Mouse (Mus musculus) retina, postnatal 1 day (tissue): ENCODE data around the gene Stard7.

Experiments
- DNase-seq: peaks from one replicate; pipeline ENCODE4 v3.0.0-alpha.2; 2012

Gene Stard7

DNA sequence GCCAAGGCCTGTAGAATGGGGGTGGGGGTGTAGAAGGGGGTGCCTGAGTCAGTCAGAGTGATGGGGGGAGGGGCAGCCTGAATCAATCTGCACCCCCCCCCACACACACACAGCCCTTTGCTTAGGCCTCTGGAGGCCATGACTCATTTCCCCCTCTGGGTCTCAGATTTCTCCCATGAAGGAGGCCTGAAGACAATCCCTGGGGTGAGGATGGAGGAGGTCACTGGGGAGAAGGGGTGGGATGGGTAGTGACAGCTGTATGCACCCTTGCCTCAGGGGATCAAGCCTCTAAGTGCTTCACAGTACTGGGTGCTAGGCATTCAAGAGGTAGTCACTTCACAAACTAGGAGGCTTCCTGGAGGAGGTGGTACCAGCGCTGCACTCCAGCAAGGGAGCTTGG lies 53.6 kb downstream of the Stard7 start:
- DNase-seq = no peak

GRCm38 (mm10) chr2:127324456-127324855 lies 54.4 kb downstream of the Stard7 start:
- DNase-seq = no peak

GRCm38 (mm10) chr2:127328090-127328851 lies 58.3 kb downstream of the Stard7 start:
- no peak for DNase-seq

DNA sequence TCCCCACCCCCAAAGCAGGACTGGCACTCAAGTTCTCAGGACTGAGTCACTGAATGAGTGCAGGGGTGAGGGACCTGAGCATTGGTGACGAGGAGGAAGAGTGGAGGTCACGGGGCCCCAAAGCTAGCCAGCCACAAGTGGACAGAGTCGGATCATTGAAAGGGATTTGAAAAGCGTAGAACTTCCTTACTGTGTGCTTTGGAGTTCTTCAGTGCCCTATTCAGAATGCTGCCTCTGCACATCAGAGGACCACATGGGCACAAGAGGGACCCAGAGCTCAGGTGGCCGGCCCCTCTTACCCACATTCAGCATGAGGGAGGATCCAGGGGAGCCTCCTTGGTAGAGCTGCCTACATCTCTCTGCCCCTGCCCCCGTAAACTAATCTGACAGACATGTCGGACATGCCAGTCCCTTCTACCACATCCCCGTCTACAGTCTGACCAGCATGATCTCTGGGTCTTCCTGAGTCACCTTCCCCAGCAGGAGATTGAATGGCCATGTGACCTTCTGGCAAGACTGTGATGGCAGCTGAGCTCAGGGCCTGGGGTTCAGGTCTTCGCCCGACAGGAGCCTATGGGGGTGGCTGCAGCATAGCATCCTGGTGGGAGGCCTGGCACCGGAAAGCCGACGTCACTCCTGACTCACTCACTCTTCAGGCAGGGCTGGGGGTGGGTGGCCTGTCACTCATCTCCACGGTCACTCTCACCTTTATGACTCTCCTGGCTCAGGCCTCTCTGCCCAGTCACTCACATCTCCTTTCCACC lies 63.0 kb downstream of the Stard7 start:
- DNase-seq = no peak

DNA sequence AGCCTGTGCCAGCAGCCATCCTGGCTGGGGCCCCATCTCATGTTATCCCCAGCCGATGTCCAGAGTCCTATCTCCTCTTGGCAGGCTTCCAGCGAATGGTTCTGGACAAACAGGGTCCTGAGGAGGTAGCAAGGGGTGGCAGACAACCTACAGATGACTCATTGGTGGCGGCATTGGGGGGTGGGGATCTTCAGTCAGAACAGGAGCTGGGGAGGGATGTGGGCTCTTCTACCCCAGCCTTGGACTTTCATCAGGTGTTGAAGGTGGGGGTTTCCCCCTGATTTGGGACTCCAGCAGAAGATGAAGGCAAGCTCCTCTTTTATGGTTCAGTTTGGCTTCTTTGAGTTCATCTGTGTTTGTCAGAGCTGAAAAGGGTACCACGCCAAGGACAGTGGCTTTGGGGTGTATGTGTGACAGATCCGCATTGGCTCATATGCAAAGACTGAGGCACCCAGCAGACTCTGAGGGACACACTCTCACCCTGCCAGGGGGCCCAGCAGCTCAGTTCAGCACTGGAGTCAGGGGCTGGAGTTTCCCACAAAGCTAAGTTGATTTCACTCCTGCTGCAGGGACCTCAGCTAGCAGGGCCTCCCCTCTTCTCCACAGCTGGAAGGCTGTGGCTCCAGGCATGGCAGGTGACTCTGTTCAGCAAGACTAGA lies 64.1 kb downstream of the Stard7 start:
- peak; percentile 9 for DNase-seq

DNA sequence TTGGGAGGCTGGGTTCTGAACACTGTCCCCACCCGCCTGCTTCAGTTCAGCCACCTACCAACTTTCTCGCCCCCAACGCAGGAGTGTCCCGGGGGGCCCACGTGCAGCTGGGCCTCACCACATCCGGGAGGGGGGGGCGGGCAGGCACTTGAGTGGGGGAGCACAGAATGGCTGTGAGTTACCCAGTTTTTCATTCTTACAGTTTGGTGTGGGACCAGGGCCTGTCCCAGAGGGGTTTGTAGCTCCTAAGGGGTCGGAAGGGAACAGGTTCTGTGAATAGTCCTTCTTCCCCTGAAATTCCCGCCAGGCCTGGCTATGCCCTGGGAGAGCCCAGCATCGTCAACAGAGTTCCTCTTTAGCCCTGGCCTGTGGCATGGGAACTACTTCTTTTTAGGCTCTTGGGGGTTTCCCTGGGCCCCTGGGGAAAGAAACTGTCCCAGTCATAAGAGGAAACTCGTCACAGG lies 65.1 kb downstream of the Stard7 start:
- DNase-seq = no peak

GRCm38 (mm10) chr2:127335767-127336496 lies 65.9 kb downstream of the Stard7 start, which contains the start of gene Dusp2:
Dusp2 (plus strand) TSS chr2:127336159.
- peak; percentile 73 for DNase-seq

GRCm38 (mm10) chr2:127336497-127336832 lies 66.4 kb downstream of the Stard7 start:
- no peak for DNase-seq

GRCm38 (mm10) chr2:127336885-127337284 lies 66.9 kb downstream of the Stard7 start:
- DNase-seq = no peak

GRCm38 (mm10) chr2:127337531-127337930 lies 67.5 kb downstream of the Stard7 start:
- DNase-seq = no peak

GRCm38 (mm10) chr2:127338012-127338411 lies 68.0 kb downstream of the Stard7 start:
- DNase-seq = no peak

GRCm38 (mm10) chr2:127338416-127338815 lies 68.4 kb downstream of the Stard7 start, which contains the start of gene Astl:
Astl (plus strand) TSS chr2:127338639.
- no peak for DNase-seq

- DNase-seq = no peak
Observed at GRCm38 (mm10) chr2:127338833-127339232, 68.8 kb downstream of the Stard7 start.

DNA sequence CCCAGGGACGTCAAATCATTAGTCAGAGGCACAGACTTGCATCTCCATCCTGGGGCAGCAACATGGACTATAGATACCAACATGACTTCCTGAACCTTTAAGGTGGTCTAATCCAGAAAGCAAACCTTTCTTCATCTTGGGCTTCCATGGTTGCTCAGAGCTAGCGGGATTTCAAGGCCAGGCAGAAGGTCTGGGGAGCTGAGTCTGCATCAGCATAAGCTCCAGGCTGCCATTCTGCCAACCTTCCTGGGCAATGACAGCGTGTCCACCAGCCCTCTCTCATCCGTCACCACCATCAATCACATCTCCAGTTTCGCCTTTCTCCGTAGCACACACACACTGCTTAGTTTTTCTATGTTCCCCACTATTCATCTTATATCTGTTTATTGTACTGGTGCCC lies 69.2 kb downstream of the Stard7 start:
- no peak for DNase-seq

DNA sequence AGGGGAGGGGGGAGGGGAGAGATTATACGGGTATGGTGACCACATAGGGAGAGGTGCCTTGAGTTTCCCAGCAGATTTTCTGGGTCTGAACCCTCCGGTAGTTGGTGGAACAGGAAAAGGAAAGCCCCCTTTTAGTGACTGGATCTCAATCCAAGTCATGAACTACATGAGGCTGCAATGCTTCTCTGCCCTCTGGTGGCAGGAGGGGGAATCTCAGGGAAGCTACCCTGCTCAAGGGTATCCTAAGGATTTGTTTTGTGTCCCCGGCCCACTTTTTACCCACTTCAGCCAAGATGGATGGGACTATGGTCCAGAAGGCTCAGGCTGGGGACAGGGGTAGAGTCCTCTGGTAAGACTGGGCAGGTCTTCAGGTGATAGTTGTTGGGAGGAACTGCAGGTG lies 71.1 kb downstream of the Stard7 start:
- DNase-seq = peak; percentile 71

GRCm38 (mm10) chr2:127346334-127346733 lies 76.3 kb downstream of the Stard7 start:
- no peak for DNase-seq

DNA sequence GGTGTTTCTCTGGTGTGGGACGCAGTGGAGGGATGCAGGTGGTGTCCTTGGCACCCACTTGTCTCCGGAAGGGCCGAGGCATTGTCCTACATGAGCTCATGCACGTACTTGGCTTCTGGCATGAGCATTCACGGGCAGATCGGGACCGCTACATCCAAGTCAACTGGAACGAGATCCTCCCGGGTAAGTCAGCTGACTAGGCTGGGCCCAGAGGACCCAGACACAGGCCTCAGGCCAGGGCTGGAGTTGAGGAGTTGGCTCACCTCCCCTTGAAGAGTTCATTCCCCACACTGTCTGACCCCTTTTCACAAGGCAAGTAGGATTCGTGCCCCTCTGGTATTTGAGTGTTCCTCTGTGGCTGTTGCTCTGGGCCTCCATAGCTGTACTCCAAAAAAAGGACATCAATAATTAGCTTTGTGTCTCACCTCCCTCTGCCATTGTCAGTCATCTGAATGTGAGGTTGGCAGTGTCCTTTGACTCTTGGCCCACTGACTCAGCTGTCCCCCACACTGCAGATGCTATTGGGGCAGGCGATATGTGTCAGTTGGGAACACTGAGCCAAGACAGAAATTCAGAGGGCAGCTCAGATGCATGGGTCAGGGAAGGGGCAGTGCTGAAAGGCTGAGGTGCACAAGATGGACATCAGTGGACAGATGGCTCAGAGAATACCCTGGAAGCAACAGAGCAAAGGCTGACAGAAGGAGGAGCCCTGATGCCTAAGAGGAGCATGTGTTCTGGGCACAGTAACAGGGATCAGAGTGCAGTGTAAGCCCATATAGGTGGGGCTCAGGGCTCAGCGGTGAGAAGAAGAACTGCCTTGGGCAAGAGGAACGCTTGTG lies 77.3 kb downstream of the Stard7 start:
- DNase-seq = no peak
